ENCODE assay signal across 15 mouse cellular contexts in genomic region chr7:64253736-64254135, GRCm38 (mm10).
"Had no signal": no experiment of that assay in that cellular context is flagged by ENCODE, and none has a peak within 500 bp of the region (broad histone marks: within the 10 kb centered on the region; RNA-seq: fewer than 3 reads in every experiment).

No protein-coding gene starts in this region.

- DNase-seq: cerebellum, adult 9-11 months; cerebellum, postnatal 10 days; cerebellum, postnatal 14 days; cerebellum, postnatal 25 days; cerebellum, postnatal 36 days; embryo, embryonic 11 days; forebrain, postnatal 0 days; gastrocnemius, adult 2 months; gastrocnemius, postnatal 10 days; gastrocnemius, postnatal 14 days; gastrocnemius, postnatal 25 days; gastrocnemius, postnatal 36 days; heart, adult 11 months; heart, adult 18-20 months; heart, adult 2 months had no signal
